Mouse (Mus musculus): ENCODE measurements around the gene Ddit4l.
"Not testable (repeated sequence)": the region's sequence is repeated elsewhere in the genome, so short reads cannot be mapped to it uniquely, and the experiment has no call there.

Ddit4l gene

GRCm38 (mm10) chr3:137621312-137621711 lies at the start of gene Ddit4l:
TSS of gene Ddit4l (plus strand) at chr3:137621612.
- not testable (repeated sequence) for DNase-seq (ENCODE audit: low spot score)

DNA sequence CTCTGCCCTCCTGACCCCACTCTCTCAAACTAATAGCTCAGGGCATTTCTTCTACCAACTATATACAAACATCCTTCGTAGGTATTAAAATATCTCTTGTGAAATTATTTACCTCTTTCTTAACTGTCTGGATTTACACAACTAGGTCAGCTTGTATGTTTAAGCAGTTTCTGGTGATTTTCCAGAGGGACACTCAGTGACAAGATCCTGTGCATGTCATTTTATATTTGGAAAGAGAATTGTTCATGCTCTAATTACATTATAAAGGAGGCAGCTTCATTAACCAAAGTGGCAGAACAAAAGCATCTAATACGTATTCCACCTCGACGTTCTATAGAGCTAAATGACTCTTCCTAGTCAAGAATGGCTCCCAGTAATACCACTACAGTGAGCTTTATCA lies 45.3 kb upstream of the Ddit4l start:
- DNase-seq (ENCODE audit: low spot score) = no peak

GRCm38 (mm10) chr3:137586376-137586969 lies 34.9 kb upstream of the Ddit4l start:
- no peak for DNase-seq (ENCODE audit: low spot score)

- no peak for DNase-seq (ENCODE audit: low spot score)
Observed at GRCm38 (mm10) chr3:137589811-137590210, 31.6 kb upstream of the Ddit4l start.

GRCm38 (mm10) chr3:137594332-137594905 lies 27.0 kb upstream of the Ddit4l start:
- no peak for DNase-seq (ENCODE audit: low spot score)

- DNase-seq (ENCODE audit: low spot score) = no peak
Observed at GRCm38 (mm10) chr3:137608918-137609435, 12.4 kb upstream of the Ddit4l start.

- DNase-seq (ENCODE audit: low spot score) = no peak
Observed at GRCm38 (mm10) chr3:137610457-137611109, 10.8 kb upstream of the Ddit4l start.

DNA sequence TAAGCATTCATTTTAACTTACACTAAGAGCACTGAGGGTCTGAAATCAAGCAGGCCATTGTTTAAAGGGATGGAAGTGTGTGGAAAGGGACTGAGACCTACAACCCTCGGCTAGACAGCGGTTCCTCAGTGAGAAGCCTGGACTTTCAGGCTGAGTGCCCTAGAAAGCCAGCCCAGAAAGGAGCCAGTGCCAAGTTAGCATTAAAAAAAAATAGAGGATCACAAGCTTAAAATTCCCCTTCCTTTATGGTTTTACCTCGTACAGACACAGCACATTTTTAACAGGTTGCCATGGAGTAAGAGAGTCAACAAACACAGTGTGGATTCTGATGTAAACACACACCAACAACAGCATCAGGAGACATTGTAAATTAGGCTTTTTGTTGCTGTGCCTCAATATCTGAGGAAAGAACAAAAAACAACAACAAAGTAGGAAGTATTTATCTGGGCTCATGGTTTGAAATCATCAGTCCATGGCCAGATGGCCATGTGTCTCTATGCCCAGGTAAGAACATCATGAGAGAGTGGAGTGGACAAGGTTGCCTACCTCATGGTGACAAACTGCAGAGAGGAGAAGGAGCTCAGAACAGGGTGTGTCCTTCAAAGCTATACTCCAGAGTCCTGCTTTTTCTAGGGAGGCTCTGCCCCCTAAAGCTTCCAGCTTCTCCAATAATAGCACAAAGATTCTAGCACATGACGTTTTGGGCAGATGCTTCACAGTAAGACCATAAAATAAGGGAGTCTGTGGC lies 10.1 kb upstream of the Ddit4l start:
- DNase-seq (ENCODE audit: low spot score) = no peak

DNA sequence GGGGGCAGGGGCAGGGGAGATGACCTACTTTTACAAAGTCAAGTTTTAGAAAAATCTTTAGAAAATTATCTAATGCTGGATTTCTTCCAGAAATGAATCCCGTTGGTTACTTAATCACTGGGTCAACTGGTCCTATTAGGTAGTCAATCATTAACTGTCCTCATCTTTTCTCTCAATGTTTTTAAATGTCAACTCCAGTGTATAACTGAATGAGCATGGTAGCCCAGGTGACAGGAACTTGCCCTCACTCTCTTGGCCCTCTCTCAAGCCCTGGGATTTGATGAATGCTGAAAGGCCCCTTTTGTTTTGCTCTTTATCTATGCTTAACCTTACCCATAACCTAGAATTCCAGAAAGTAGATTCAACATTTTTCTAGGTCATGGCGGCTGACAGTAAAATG lies 9.4 kb upstream of the Ddit4l start:
- DNase-seq (ENCODE audit: low spot score) = no peak

GRCm38 (mm10) chr3:137620540-137620939 lies 872 bp upstream of the Ddit4l start:
- no peak for DNase-seq (ENCODE audit: low spot score)

DNA sequence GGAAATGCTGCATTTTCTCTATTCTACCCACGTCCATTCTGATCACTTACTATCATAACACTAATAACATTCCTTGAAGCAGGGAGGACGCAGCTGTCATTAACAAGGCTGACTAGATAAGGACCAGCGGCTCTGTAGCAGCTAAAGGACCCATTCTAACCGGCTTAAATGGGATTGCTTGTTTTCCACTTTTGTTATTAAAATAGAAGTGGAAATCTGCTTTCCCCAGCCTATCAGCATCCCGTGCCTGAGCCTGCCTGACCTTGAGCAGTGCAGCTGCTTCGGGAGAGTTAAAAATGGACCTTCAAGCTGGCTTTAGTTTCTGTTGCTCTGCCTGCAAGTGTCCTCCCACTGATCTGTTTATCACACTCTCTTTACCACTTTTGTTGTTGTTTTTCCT lies 679 bp downstream of the Ddit4l start:
- no peak for DNase-seq (ENCODE audit: low spot score)

DNA sequence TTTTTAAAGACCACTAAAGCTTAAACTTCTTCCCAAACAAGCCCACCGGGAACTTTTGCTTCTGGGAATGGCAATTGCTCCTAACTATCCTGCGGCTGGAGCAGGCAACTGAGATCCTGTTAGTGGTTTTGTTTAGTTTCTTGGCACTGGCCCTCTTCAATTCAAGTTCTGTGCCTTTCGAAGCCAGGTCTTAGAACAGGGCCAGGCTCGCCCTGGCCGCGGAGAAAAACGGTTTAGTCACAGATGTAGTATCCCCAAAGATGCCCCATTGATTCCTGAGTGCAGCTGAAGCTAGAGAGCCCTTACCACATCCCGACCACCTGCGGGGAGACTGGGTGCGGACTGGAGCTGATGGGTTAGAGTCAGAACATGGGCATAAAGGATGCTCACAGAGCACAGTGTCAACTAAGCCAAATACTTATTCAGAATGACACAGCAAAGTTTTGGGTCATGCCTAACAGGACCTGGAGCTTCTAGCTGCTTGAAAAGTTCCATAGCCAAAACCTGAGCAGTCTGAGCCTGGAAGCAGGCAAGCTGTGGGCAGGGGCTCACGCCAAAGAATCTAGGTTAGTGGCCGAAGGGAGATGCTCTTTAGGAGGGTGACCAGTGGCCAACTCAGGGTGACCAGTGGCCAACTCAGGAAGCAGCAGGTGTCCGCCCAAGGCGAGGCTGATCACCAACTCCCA lies 1.6 kb downstream of the Ddit4l start:
- DNase-seq (ENCODE audit: low spot score) = no peak

GRCm38 (mm10) chr3:137623581-137624362 lies 2.4 kb downstream of the Ddit4l start:
- no peak for DNase-seq (ENCODE audit: low spot score)

GRCm38 (mm10) chr3:137625054-137625453 lies 3.6 kb downstream of the Ddit4l start:
- no peak for DNase-seq (ENCODE audit: low spot score)

DNA sequence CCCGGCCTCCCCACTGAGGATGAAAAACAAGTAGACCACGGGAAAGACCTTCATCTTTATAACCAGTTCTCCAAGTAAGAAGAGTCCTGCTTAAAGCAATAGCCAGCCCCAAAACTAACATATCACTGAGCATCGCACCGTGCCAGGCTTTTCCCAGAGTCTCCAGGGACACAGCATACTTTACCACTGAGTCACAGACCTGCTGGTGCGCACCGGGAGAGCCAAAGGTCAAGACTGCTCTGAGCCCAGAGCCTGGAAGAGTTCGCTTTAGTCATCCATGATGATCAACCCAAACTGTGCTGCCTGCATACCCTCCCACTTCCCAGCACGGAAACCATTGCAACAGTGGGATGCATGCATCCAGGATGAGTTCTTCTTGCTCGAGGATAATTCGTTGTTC lies 12.3 kb downstream of the Ddit4l start:
- no peak for DNase-seq (ENCODE audit: low spot score)

- DNase-seq (ENCODE audit: low spot score) = no peak
Observed at GRCm38 (mm10) chr3:137636571-137636970, 15.2 kb downstream of the Ddit4l start.

DNA sequence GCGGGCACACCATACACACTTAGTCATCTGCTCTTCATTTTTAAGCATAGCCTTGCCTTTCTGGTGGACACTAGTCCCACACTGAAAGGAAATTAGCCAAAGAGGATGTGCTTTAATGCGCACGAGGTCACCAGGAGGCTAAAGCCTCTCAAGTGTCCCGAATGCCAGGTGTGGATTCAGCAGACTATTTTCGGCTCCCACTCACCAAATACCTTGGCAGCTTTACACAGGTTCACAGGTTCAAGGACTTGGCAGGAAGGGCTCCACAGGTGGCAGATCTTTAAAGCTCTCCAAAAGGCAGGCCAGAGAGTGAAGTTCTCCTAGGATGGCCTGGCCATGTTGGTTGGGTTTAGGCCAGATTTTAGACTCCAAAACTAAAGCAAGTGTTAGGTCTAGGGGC lies 19.8 kb downstream of the Ddit4l start:
- no peak for DNase-seq (ENCODE audit: low spot score)

DNA sequence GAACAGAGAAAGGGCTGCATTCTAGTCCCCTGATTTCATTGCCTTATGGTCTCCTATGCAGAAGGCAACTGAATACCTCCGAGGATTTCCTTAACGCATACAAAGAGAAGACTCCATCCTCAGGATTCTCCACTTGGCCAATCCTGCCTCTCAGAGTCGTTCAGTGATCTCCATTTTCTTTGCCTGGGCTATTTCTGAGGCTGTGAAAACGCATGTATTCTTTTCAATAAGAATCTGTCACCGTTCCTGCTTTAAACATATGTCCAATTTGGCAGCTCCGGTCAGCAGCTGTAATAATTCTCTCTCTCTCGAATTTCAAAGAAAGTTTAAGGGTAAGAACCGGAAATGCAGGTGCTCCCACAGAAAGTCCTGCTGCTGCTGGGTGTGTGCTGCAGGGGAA lies 20.7 kb downstream of the Ddit4l start:
- no peak for DNase-seq (ENCODE audit: low spot score)

GRCm38 (mm10) chr3:137642568-137642967 lies 21.2 kb downstream of the Ddit4l start:
- DNase-seq (ENCODE audit: low spot score) = no peak

DNA sequence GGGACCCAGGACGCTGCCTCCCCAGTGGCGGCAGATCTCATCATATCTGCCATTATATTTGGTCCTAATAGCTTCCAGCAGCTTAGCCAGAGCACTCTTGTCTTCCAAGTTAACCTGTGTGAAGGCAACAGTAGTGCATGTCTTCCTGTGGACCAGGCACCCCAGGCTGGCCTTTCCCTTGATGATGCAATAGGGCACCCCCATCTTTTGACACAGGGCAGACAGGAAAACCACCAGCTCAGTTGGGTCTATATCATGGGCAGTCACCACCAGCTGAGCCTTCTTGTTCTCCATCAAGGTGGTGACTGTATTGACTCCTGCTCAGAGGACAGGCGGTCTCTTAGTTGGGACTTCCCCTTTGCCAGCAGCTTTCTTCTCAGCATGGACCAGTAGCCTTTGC lies 22.7 kb downstream of the Ddit4l start:
- DNase-seq (ENCODE audit: low spot score) = no peak

DNA sequence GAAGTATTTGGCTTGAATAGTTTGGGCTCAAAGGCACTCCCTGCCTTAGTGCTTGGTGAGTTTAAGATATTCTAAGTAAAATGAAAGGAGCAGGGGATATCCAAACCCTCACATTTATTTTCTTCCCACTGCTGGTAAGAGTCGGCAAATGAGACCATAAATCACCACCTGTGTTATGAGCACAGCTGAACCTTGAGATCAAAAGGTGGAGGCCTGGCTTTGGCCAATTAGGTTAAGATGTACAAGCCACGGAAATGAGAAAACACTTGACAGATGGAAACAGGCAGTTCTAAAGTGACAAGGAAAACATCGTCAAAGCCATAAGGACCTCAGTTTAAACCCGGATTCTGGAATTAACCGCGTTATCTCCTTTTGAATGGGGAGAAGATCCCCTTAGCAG lies 23.5 kb downstream of the Ddit4l start:
- DNase-seq (ENCODE audit: low spot score) = no peak

Measured in MN1 (cell line).